Mouse (Mus musculus) C2C12 (cell line): ENCODE measurements at regions not wholly inside any gene's neighbourhood (a gene's known extent, or its start where the extent isn't known, plus 50 kb on each side); places are given as distances from the start of the nearest gene placed in this dataset.

Source experiments
- CEBPB ChIP-seq: IDR thresholded peaks from one replicate; pipeline ENCODE4 v1.6.1; 2011; ENCODE audit warnings: low read depth, mild to moderate bottlenecking, control low read depth, moderate library complexity
- CTCF ChIP-seq: IDR thresholded peaks from one replicate; pipeline ENCODE4 v1.5.1; 2011; ENCODE audit not compliant: control insufficient read depth, insufficient read depth, insufficient read length
- FOSL1 ChIP-seq: IDR thresholded peaks from one replicate; pipeline ENCODE4 v1.8.0; 2011; ENCODE audit warnings: mild to moderate bottlenecking, low read length; ENCODE audit not compliant: poor library complexity, insufficient read depth, severe bottlenecking
- MAX ChIP-seq: IDR thresholded peaks from one replicate; pipeline ENCODE4 v1.6.1; 2011; ENCODE audit warnings: mild to moderate bottlenecking, control low read depth
- MYOD1 ChIP-seq: IDR thresholded peaks from one replicate; pipeline ENCODE4 v1.6.1; 2011; ENCODE audit warnings: low read depth; ENCODE audit not compliant: control insufficient read depth, insufficient read length
- MYOG ChIP-seq: IDR thresholded peaks from one replicate; pipeline ENCODE4 v1.6.1; 2011; ENCODE audit not compliant: control insufficient read depth, insufficient read length; ENCODE audit errors: extremely low read depth
- USF1 ChIP-seq: IDR thresholded peaks from one replicate; pipeline ENCODE4 v1.6.1; 2011; ENCODE audit warnings: low read depth, mild to moderate bottlenecking, control low read depth, moderate library complexity

DNA sequence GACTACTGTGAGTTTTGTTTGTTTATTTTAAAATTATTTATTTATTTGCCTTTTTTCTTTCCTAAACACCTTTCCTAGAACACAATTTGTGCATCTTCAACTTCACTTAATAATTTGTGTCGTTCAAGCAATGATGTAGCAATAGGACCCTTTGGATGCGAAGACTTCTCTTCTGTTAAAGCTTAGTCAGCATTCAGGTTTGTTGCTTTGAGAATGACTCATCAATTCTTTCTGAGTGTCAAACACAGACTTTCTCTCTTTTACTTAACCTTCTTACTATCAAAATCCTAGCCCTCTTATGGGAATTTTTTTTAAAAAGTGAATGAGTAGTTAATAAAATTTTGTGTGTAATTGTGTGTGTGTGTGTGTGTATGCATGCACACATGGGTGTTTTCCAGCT is 211.3 kb downstream of the Ets1 start:
- TF ChIP-seq CTCF: no peak
- no peak for TF ChIP-seq USF1
- no peak for TF ChIP-seq MAX
- no peak for TF ChIP-seq FOSL1
- no peak for TF ChIP-seq MYOG
- TF ChIP-seq MYOD1: no peak
- TF ChIP-seq CEBPB: no peak
